Mouse (Mus musculus): ENCODE data around the gene Lmo2.

GRCm38 (mm10) chr2:104001861-104002260 lies 44.1 kb downstream of the Lmo2 start:
- TF ChIP-seq CTCF (IDR thresholded peaks at IDR 0.05; ENCODE audit: low read depth) (no peak), EP300 (IDR thresholded peaks at IDR 0.05; ENCODE audit: low read depth) (no peak)

Data from liver, embryonic 14.5 days (tissue).